Mouse (Mus musculus): ENCODE results near the gene 4930402H24Rik.

- no peak for TF ChIP-seq KAT2A (conservative IDR thresholded peaks at IDR 0.05; ENCODE audit: low read depth, low read length)
- no peak for TF ChIP-seq CTCF (IDR thresholded peaks at IDR 0.05 in 2 of 3, conservative IDR thresholded peaks at IDR 0.05 in 1 of 3; ENCODE audit: control insufficient read depth in 1 of 3, insufficient read depth in 1 of 3, low read depth in 2 of 3, low read length in 3 of 3, poor library complexity in 1 of 3, severe bottlenecking in 1 of 3)
- no peak for TF ChIP-seq MXI1 (IDR thresholded peaks at IDR 0.05; ENCODE audit: low read depth, low read length)
- TF ChIP-seq NELFE (IDR thresholded peaks at IDR 0.05; ENCODE audit: low read depth, low read length): no peak
- TF ChIP-seq POLR2A (IDR thresholded peaks at IDR 0.05; ENCODE audit: control insufficient read depth in 1 of 2, insufficient read depth in 1 of 2, low read depth in 1 of 2, low read length in 2 of 2, poor library complexity in 1 of 2): no peak
- no peak for TF ChIP-seq CHD1 (IDR thresholded peaks at IDR 0.05; ENCODE audit: low read depth, low read length)
- TF ChIP-seq BHLHE40 (IDR thresholded peaks at IDR 0.05; ENCODE audit: borderline replicate concordance, low read depth, low read length): no peak
- TF ChIP-seq JUND (IDR thresholded peaks at IDR 0.05; ENCODE audit: low read depth, low read length): no peak
Observed at GRCm38 (mm10) chr2:130681531-130681930, 224.7 kb downstream of the 4930402H24Rik start.
